Mouse (Mus musculus) ovary, postnatal 36 days (tissue): ENCODE measurements around the gene Tenm2.

Source experiments
- DNase-seq: peaks from one replicate; pipeline ENCODE4 v3.0.0; 2022; ENCODE audit warnings: low spot score, mixed read lengths

Tenm2 gene

DNA sequence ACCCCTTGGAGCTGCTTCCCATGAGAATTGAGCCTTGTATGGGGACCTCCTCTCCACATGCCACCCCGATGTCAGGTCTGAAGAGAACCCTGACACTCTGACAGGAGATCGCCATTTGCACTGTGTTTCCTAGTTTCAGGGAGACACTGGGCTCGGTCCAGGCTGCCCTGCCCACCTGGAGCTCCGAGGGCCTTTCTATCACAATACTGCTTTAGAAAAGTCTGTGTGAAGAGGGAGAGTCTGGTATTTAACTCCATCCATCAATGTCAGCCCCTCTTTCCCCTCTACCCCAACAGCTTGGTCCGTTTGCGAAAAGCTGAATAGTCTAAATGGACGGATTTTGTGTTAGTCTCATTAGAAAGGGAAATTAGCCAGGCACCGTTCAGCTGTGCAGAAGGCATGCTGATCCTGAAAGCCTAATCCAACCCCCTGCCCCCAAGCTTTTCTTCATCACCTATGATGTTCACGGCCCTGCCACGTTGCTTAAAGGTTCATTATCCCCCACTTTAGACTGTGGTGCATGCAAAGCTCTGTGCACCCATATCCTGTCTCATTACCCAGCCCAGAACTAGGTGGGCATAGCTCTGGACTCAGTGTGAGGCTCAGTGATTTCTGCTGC is 538.6 kb downstream of the Tenm2 start:
- no peak for DNase-seq

DNA sequence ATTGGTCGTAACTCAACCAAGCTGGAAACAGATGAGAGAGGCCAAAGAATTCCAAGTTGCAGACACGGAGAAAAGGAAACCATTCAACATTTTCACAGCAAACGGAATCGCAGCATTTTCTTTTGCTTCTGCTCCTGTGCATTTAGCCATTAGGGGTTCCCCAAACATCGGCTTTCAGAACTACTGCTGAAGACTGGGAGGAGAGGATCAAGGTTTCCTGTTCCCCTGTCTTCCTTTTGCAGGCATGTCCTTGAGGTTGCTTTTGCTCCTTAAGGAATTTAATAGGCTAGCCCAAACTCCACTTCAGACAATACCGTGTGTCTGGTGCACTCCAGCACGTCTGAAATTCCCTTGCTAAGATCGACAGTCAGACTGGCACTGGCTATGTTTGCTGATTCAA is 541.0 kb downstream of the Tenm2 start:
- no peak for DNase-seq

- DNase-seq, result no peak
Observed at GRCm38 (mm10) chr11:36692637-36693036, 543.1 kb downstream of the Tenm2 start.

DNA sequence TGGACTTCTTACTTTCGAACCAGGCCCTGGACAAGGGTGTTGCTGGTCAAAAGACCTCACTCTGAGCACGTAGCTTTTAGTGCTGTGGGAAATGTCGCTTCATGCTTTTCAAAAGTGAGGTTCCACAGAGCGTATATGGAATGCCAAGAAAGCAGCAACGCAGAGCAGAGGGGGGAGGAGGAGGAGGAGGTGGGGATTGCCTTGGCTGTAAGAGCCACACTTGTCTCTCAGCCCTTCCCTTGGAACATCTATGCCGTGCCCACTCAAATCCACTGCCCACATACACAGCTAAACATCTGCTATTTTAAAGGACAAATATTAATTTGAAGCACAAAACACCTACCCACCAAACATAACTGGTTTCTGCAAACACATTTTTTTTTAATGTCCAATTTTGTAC is 544.9 kb downstream of the Tenm2 start:
- DNase-seq, result no peak

DNA sequence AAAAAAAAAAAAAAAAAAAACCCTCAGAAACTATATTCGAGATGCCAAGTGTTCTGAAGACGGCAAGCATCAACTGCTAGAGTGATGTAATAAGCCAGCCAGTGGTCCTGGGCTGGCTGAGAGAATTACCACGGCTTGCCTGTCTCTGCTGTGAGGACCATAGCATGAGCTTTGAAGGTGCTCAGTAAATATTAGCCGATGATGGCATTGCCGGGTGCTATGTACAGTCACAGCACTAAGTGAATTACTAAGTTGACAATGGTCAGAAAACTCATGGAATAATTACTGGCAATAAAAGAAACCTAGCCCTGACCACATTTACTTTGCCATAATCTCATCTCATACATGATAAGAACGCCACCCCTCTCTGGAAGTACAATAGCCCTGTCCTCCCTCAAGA is 549.5 kb downstream of the Tenm2 start:
- DNase-seq, result no peak

DNA sequence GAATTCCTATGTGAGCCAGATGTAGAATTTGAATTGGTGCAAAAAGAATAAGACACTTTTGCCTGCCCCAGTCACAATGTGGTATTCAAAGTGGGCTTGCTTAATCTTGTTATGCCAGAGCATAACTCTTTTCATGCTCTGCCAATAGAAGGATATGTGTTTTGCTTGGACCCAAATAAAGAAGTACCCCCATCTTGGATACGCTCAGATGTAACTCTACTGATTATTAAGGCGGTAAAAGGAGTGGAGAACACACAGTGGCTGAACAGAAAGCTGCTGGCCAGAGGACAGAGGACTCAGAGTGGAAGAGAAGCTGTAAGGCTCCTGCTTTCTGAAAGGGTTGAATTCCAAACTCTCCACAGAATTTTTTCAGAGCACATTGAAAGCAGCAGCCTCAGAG is 556.4 kb downstream of the Tenm2 start:
- DNase-seq, result no peak

DNA sequence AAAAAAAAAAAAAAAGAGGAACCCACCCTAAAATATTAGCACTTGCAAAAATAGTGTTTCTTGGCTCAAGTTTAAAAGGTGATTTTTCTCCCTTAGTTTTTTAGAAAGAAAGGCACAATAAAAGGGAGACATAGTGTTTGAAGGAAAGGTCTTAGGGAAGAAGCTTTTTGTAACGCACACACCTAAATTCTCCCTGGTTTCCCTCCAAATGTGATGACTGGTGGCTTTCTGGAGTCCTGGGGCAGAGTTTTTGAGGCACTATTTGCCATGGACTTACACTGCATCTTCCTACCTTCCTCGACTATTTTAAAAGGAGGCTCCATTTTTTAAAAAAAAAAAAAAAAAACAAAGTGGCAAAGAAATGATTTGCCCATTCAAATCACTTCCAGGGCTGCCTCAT is 557.2 kb downstream of the Tenm2 start:
- DNase-seq, result no peak

GRCm38 (mm10) chr11:36678057-36678396 is 557.7 kb downstream of the Tenm2 start:
- DNase-seq, result no peak

DNA sequence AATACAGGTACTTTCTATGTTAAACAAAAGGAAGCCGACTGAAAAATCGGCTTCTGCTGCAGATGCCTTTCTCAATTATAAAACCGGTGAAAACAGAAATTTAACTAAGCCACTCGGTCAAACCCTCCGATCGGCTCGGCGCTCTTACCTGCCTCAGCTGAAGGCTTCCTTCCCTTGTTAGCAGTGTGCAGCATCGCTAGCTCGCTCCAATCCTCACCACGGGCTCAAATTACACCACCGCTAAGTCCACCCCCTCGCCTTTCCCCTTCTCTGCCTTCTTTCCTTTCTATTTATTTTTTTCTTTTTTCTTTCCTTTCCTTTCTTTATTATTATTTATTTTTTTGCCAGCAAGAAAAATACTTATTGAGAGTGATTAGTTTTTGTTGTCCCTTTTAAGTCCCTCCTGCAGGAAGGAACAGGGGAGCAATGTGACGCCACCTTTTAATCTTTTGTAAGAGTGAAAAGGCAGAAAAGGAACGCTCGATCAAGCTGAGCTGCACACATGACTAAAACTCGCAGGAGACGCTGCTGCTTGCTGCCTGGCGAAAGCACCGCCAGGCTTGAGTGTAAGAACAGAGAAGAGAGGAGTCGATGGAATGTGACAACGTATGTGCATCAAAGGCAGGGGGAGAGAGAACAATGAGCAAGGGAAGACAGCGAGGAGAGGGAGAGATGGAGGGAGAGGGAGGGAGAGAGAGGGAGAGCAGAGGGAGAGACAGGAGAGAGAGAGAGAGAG is 558.3 kb downstream of the Tenm2 start:
- DNase-seq, result peak; percentile 10

DNA sequence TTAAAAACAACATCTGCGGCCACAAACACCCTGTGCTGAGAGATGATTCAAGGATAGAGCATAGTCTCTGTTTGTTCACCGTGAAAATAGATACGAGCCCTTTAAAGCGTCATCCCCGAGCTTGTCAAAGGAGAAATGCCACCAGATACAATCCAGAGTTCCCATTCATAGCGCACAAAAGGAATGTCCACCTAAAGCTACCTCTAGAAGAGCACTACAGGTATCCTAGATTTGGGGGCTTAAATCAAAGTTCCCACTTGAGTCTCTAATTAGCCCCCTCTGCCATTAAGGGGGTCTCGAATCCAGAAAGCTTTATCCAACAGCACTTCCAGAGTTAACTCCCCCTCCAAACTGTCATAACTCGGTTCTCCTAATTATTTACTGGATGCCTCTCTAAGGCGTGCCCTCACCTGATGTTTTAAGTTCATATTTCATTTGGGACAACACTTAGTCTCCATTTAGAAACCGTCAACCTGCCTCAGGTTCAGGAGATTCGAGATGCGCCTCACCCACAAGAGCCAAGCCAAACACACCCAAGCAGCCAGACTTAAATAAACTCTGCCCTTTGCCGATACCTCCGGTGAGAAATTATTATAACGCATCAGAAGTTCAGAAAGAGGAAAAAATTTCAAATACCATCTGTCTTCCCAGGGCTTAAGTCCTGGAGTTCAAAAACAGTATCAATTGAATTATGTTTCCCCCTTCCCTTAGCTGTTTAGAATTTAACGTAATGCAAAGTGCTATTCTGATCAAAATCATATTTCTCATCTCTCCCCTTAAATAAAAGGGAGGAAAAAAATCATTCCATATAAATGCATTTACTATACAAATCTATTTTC is 559.1 kb downstream of the Tenm2 start:
- DNase-seq, result no peak

DNA sequence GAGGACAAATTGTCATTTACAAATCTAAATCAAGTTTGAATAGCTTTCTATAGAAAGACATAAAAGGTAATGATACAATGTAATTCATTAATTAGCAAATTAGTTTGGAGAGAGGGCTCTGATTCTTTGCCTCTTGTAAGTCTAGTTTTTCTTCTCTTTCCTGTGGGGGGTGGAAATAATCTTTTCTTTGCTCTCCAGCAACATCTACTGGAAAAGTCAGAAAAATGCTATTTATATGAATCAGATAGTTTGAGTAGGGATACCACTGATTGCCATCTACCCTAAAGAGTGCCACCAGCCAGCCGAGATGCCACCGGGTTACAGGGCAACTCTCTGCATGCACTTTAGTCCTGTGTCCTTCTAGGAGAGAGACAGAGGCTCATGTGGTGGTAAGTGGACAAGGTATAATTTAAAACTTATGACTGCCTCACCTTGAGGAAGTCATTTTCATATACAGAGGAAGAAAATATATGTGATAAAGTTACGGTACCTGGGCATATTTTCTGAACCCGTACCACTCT is 560.8 kb downstream of the Tenm2 start:
- DNase-seq, result no peak

GRCm38 (mm10) chr11:36674141-36674540 is 561.6 kb downstream of the Tenm2 start:
- no peak for DNase-seq

DNA sequence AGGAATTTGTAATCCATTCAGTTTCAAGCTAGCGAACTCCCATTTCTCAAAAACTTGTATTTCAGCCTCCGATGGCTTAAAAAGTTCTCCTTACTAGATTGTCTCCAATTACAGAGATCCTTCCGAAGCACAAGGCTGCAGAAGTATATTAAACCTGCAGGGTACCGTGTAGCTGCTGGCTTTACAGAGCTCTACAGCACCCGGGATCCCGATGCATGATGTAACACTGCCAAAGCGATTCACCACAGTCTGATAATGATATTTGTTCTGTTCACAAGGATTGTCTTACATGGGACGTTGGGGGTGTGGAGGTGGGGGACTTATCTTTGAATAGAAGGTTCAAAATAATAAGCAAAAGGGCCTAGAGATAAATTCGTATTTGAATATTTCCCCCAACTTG is 564.6 kb downstream of the Tenm2 start:
- DNase-seq, result no peak

DNA sequence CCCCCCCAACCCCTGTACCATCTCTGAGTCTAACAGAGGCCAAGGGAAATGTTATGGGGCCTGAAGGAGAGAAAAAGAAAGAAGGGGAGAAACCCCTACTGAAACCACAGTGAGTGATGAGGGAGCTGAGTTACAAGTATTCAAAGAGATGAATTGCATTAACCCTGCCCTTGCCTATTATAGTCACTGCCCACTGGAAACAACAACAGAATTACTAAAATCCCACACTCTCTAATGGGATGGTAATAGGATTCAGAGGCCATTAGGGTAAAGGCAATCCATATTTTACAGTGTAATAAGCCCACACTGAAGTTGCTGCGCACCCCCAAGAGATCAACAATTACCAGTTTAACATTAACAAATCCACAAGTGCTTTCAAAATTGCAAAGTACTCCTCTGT is 571.7 kb downstream of the Tenm2 start:
- no peak for DNase-seq

DNA sequence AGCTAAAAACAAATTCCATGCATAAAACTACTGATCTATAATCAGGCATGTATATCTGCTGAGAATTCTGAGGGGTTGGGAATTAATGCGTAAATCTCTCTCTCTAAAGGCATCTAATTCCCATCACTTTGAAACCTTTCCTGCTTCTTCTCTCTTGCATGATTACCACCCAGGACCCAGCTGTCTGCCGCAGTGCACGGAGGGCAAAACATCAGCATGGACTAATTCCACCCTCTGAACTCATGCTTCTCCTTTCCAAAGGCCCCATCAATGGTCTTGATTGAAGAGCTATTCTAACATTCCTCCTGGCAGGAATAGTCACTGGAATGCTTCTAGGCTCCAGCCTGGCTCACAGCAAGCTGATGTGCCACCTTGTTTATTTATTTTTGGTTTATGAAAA is 572.2 kb downstream of the Tenm2 start:
- DNase-seq, result no peak

GRCm38 (mm10) chr11:36653656-36654323 is 582.0 kb downstream of the Tenm2 start:
- no peak for DNase-seq

DNA sequence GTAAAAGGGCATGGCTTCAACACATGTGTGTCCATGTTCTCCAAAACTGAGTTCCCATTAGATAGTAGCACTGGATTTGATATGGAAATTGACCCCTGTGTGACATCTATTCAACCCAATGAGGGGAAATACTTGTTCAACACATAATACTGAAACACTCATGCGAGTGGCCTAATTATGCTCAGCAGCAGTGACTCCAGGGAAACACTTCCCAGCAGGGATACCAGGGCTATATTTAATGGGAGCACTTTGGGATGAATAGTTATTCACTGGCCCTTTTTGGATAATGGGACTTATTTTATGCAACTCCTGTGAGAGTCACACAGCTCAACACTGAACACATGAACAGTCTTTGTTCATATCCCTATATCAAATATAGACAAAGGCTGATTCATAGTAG is 588.6 kb downstream of the Tenm2 start:
- DNase-seq, result no peak

GRCm38 (mm10) chr11:36635082-36635481 is 600.7 kb downstream of the Tenm2 start:
- DNase-seq, result no peak

GRCm38 (mm10) chr11:36632201-36632600 is 603.6 kb downstream of the Tenm2 start:
- no peak for DNase-seq

GRCm38 (mm10) chr11:36613807-36614206 is 622.0 kb downstream of the Tenm2 start:
- DNase-seq, result no peak

- DNase-seq, result no peak
Observed at GRCm38 (mm10) chr11:36604815-36605382, 630.9 kb downstream of the Tenm2 start.

DNA sequence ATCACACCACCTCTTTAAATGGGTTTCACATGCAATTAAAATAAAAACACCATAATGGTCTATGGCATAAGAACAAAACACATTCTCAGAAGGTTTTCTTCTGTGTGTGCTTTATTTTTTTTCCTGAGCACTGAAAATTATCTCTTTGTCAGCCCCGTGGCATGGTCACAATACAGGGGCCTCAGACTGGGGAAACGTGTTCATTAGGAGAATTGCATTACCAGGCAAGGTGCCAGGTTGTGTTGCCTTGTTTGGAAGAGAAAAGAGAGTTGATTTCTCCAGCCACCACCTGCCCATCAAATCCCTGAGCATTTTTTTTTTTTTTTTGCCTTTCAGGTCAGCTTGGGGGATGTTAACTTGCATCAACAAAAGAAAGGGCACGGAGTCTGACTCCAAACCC is 631.5 kb downstream of the Tenm2 start:
- no peak for DNase-seq
